Mouse (Mus musculus) heart, embryonic 10.5 days (tissue): Measurements from ENCODE around the gene Il2rb. TPM values are rescaled to one million over a fixed set of nuclear protein-coding genes. Genes with fewer than 3 reads are reported as not detected.

ENCODE experiments used
- DNase-seq: peaks from one replicate; pipeline ENCODE4 v3.0.0-alpha.2; 2017; ENCODE audit warnings: low spot score
- H3K27ac ChIP-seq: fragments of 300-500 bp; sonication (generic); 2 replicates; pipeline ENCODE4 v1.5.1; 2016; ENCODE audit warnings: mild to moderate bottlenecking
- H3K27me3 ChIP-seq: fragments of 300-500 bp; sonication (generic); 2 replicates; pipeline ENCODE4 v1.6.1; 2016; ENCODE audit warnings: mild to moderate bottlenecking; ENCODE audit not compliant: poor library complexity, insufficient read depth, severe bottlenecking
- H3K36me3 ChIP-seq: fragments of 300-500 bp; sonication (generic); 2 replicates; pipeline ENCODE4 v1.6.1; 2016; ENCODE audit warnings: mild to moderate bottlenecking, moderate library complexity
- H3K4me1 ChIP-seq: fragments of 300-500 bp; sonication (generic); 2 replicates; pipeline ENCODE4 v1.6.1; 2016; ENCODE audit warnings: mild to moderate bottlenecking
- H3K4me3 ChIP-seq: fragments of 300-500 bp; sonication (generic); 2 replicates; pipeline ENCODE4 v1.5.1; 2016; ENCODE audit warnings: mild to moderate bottlenecking, moderate library complexity
- H3K9me3 ChIP-seq: fragments of 300-500 bp; sonication (generic); 2 replicates; pipeline ENCODE4 v1.6.1; 2016; ENCODE audit warnings: mild to moderate bottlenecking, moderate library complexity
- WGBS: fragments of 180-500 bp; shearing (Covaris S2); methylation state at CpG from one replicate; pipeline ENCODE4 v1.1.7; 2016; 5-methylcytosine and 5-hydroxymethylcytosine counted together
- polyA plus RNA-seq: library from polyadenylated mRNA; unstranded; fragments of >200 nt; fragmentation: Nextera tagmentation; extraction: Ambion mirVana; gene quantifications from 2 replicates; pipeline ENCODE4 v1.2.1, GENCODE M21; 2016

The Il2rb gene
- polyA plus RNA-seq, 1 experiment from 2014 or later = not detected

GRCm38 (mm10) chr15:78513019-78513418 is 17.9 kb upstream of the Il2rb start:
- no peak overlapping the region for H3K27ac ChIP-seq
- H3K4me3 ChIP-seq = no peak overlapping the region
- H3K4me1 ChIP-seq = peaks cover 22% of the 10 kb centered on the region
- H3K9me3 ChIP-seq = no peaks in the 10 kb centered on the region
- WGBS = 83% methylated on average over 14 of the region's 14 CpGs
- no peaks in the 10 kb centered on the region for H3K36me3 ChIP-seq
- DNase-seq = no peak
- no peaks in the 10 kb centered on the region for H3K27me3 ChIP-seq

GRCm38 (mm10) chr15:78511951-78512350 is 16.9 kb upstream of the Il2rb start:
- no peak overlapping the region for H3K4me3 ChIP-seq
- H3K4me1 ChIP-seq = peaks cover 18% of the 10 kb centered on the region
- H3K36me3 ChIP-seq = no peaks in the 10 kb centered on the region
- WGBS = 71% methylated on average over 7 of the region's 7 CpGs
- no peaks in the 10 kb centered on the region for H3K27me3 ChIP-seq
- no peak for DNase-seq
- H3K9me3 ChIP-seq = no peaks in the 10 kb centered on the region
- H3K27ac ChIP-seq = no peak overlapping the region

GRCm38 (mm10) chr15:78510736-78511135 is 15.7 kb upstream of the Il2rb start:
- DNase-seq = no peak
- WGBS = 85% methylated on average over 6 of the region's 6 CpGs
- no peak overlapping the region for H3K27ac ChIP-seq

GRCm38 (mm10) chr15:78510121-78510576 is 15.1 kb upstream of the Il2rb start:
- 70% methylated on average over 8 of the region's 8 CpGs for WGBS
- H3K36me3 ChIP-seq = no peaks in the 10 kb centered on the region
- no peaks in the 10 kb centered on the region for H3K9me3 ChIP-seq
- no peak for DNase-seq
- no peaks in the 10 kb centered on the region for H3K27me3 ChIP-seq
- no peak overlapping the region for H3K4me3 ChIP-seq
- peaks cover 18% of the 10 kb centered on the region for H3K4me1 ChIP-seq
- H3K27ac ChIP-seq = peak overlapping the region; percentile 53

More at GRCm38 (mm10) chr15:78510736-78511135, 15.7 kb upstream of the Il2rb start:
- no peaks in the 10 kb centered on the region for H3K36me3 ChIP-seq
- no peak overlapping the region for H3K4me3 ChIP-seq
- H3K9me3 ChIP-seq = no peaks in the 10 kb centered on the region
- peaks cover 18% of the 10 kb centered on the region for H3K4me1 ChIP-seq
- H3K27me3 ChIP-seq = no peaks in the 10 kb centered on the region

- Histone ChIP-seq H3K4me1 (peaks cover 11% of the 10 kb centered on the region), H3K36me3 (no peaks in the 10 kb centered on the region), H3K27me3 (no peaks in the 10 kb centered on the region), H3K27ac (peak overlapping the region; percentile 53), H3K9me3 (no peaks in the 10 kb centered on the region), H3K4me3 (peak overlapping the region; percentile 22; the same call in 1 of the 2 replicates)
- WGBS = 45% methylated on average over 12 of the region's 12 CpGs
- no peak for DNase-seq
Observed at GRCm38 (mm10) chr15:78509297-78509899, 14.3 kb upstream of the Il2rb start.

- H3K27ac ChIP-seq = no peak overlapping the region
- no peak overlapping the region for H3K4me3 ChIP-seq
- 70% methylated on average over 7 of the region's 7 CpGs for WGBS
- H3K4me1 ChIP-seq = peaks cover 8% of the 10 kb centered on the region
- H3K9me3 ChIP-seq = no peaks in the 10 kb centered on the region
- no peak for DNase-seq
- H3K36me3 ChIP-seq = no peaks in the 10 kb centered on the region
- H3K27me3 ChIP-seq = no peaks in the 10 kb centered on the region; the same call in 1 of the 2 replicates
Observed at GRCm38 (mm10) chr15:78508443-78508842, 13.4 kb upstream of the Il2rb start.

GRCm38 (mm10) chr15:78505541-78505940 is 10.5 kb upstream of the Il2rb start:
- Histone ChIP-seq H3K36me3 (no peaks in the 10 kb centered on the region), H3K27me3 (no peaks in the 10 kb centered on the region; the same call in 1 of the 2 replicates), H3K4me3 (no peak overlapping the region), H3K4me1 (peaks cover 8% of the 10 kb centered on the region), H3K27ac (no peak overlapping the region), H3K9me3 (no peaks in the 10 kb centered on the region)
- 82% methylated on average over 3 of the region's 3 CpGs for whole genome bisulfite sequencing
- no peak for DNase-seq

GRCm38 (mm10) chr15:78504816-78505215 is 9.7 kb upstream of the Il2rb start:
- WGBS = 92% methylated on average over 5 of the region's 5 CpGs
- H3K4me3 ChIP-seq = no peak overlapping the region
- no peak for DNase-seq
- H3K36me3 ChIP-seq = no peaks in the 10 kb centered on the region
- H3K9me3 ChIP-seq = no peaks in the 10 kb centered on the region
- no peaks in the 10 kb centered on the region; the same call in 1 of the 2 replicates for H3K27me3 ChIP-seq
- peaks cover 4% of the 10 kb centered on the region for H3K4me1 ChIP-seq
- H3K27ac ChIP-seq = no peak overlapping the region

GRCm38 (mm10) chr15:78504013-78504412 is 8.9 kb upstream of the Il2rb start:
- WGBS = 84% methylated on average over 1 of the region's 1 CpGs
- no peak overlapping the region for H3K27ac ChIP-seq
- H3K4me1 ChIP-seq = no peaks in the 10 kb centered on the region
- H3K4me3 ChIP-seq = no peak overlapping the region
- no peak for DNase-seq
- H3K9me3 ChIP-seq = no peaks in the 10 kb centered on the region
- no peaks in the 10 kb centered on the region for H3K36me3 ChIP-seq
- no peaks in the 10 kb centered on the region; the same call in 1 of the 2 replicates for H3K27me3 ChIP-seq

GRCm38 (mm10) chr15:78502437-78503132 is 7.5 kb upstream of the Il2rb start:
- Histone ChIP-seq H3K9me3 (no peaks in the 10 kb centered on the region), H3K27ac (no peak overlapping the region), H3K4me1 (no peaks in the 10 kb centered on the region), H3K36me3 (no peaks in the 10 kb centered on the region), H3K4me3 (no peak overlapping the region), H3K27me3 (no peaks in the 10 kb centered on the region; the same call in 1 of the 2 replicates)
- WGBS = 79% methylated on average over 18 of the region's 18 CpGs
- no peak for DNase-seq

- no peak for DNase-seq
- H3K9me3 ChIP-seq = no peaks in the 10 kb centered on the region
- H3K4me1 ChIP-seq = peaks cover 12% of the 10 kb centered on the region; the same call in 1 of the 2 replicates
- H3K36me3 ChIP-seq = no peaks in the 10 kb centered on the region
- WGBS = 77% methylated on average over 10 of the region's 10 CpGs
- no peak overlapping the region for H3K4me3 ChIP-seq
- 0 out of 2 replicates have a peak, but pooled peaks cover 4% of the 10 kb centered on the region for H3K27me3 ChIP-seq
- H3K27ac ChIP-seq = 0 out of 2 replicates have a peak overlapping the region, but pooled peaks have one; percentile 5
Observed at GRCm38 (mm10) chr15:78493401-78494010, 1.6 kb downstream of the Il2rb start.

- no peak for DNase-seq
- Histone ChIP-seq H3K4me1 (peaks cover 12% of the 10 kb centered on the region; the same call in 1 of the 2 replicates), H3K27me3 (peaks cover 12% of the 10 kb centered on the region), H3K36me3 (no peaks in the 10 kb centered on the region), H3K9me3 (no peaks in the 10 kb centered on the region), H3K27ac (no peak overlapping the region; the same call in 1 of the 2 replicates), H3K4me3 (no peak overlapping the region)
- WGBS = 75% methylated on average over 3 of the region's 3 CpGs
Observed at GRCm38 (mm10) chr15:78491301-78491700, 3.8 kb downstream of the Il2rb start.

- H3K27me3 ChIP-seq = peaks cover 25% of the 10 kb centered on the region
- peaks cover 12% of the 10 kb centered on the region; the same call in 1 of the 2 replicates for H3K4me1 ChIP-seq
- no peaks in the 10 kb centered on the region for H3K36me3 ChIP-seq
- WGBS = 65% methylated on average over 8 of the region's 8 CpGs
- no peaks in the 10 kb centered on the region for H3K9me3 ChIP-seq
- H3K27ac ChIP-seq = no peak overlapping the region
- no peak for DNase-seq
- no peak overlapping the region for H3K4me3 ChIP-seq
Observed at GRCm38 (mm10) chr15:78489906-78490305, 5.2 kb downstream of the Il2rb start.
